Mouse (Mus musculus) heart, postnatal 0 days (tissue): ENCODE measurements around the gene Ush2a. TPM values are rescaled to one million over a fixed set of nuclear protein-coding genes. Genes with fewer than 3 reads are reported as not detected.

Experiments used
- ATAC-seq: fragments of 200-750 bp; cut with Nextera tagmentation; 2 replicates; pipeline ENCODE4 v1.8.0; 2017; ENCODE audit warnings: low read depth, moderate number of reproducible peaks, moderate library complexity; ENCODE audit not compliant: insufficient read depth
- DNase-seq: peaks from one replicate; pipeline ENCODE4 v3.0.0-alpha.2; 2016; ENCODE audit warnings: low spot score
- H3K27ac ChIP-seq: fragments of 300-500 bp; sonication (generic); 2 replicates; pipeline ENCODE4 v1.5.1; 2014; ENCODE audit warnings: low read depth, mild to moderate bottlenecking
- H3K27me3 ChIP-seq: fragments of 300-500 bp; sonication (generic); 2 replicates; pipeline ENCODE4 v1.6.1; 2014; ENCODE audit warnings: low read length, mixed read lengths; ENCODE audit not compliant: control insufficient read depth, insufficient read depth
- H3K36me3 ChIP-seq: fragments of 300-500 bp; sonication (generic); replicated peaks from 2 replicates; pipeline ENCODE4 v1.6.1; 2014; ENCODE audit warnings: low read length, mixed read lengths; ENCODE audit not compliant: control insufficient read depth, insufficient read depth
- H3K4me1 ChIP-seq: fragments of 300-500 bp; sonication (generic); 2 replicates; pipeline ENCODE4 v1.6.1; 2014; ENCODE audit warnings: antibody characterized with exemption; ENCODE audit not compliant: control insufficient read depth, insufficient read depth
- H3K4me2 ChIP-seq: fragments of 300-500 bp; sonication (generic); 2 replicates; pipeline ENCODE4 v1.6.1; 2014; ENCODE audit warnings: low read depth, mild to moderate bottlenecking, low read length, moderate library complexity
- H3K4me3 ChIP-seq: fragments of 300-500 bp; sonication (generic); 2 replicates; pipeline ENCODE4 v1.5.1; 2014; ENCODE audit warnings: low read depth, low read length
- H3K9ac ChIP-seq: fragments of 300-500 bp; sonication (generic); replicated peaks from 2 replicates; pipeline ENCODE4 v1.6.1; 2014; ENCODE audit warnings: low read depth, low read length, mixed read lengths
- H3K9me3 ChIP-seq: fragments of 300-500 bp; sonication (generic); replicated peaks from 2 replicates; pipeline ENCODE4 v1.6.1; 2016; ENCODE audit warnings: low read length; ENCODE audit not compliant: control insufficient read depth
- CTCF ChIP-seq: IDR thresholded peaks from 2 replicates; pipeline ENCODE4 v1.5.1; 2016; ENCODE audit warnings: antibody characterized with exemption, control low read depth, low read depth
- EP300 ChIP-seq: IDR thresholded peaks from 2 replicates; pipeline ENCODE4 v1.6.1; 2016; ENCODE audit warnings: antibody characterized with exemption, low read depth
- WGBS: fragments of 180-500 bp; shearing (Covaris S2); extraction: QIAGEN DNeasy Blood & Tissue Kit; methylation state at CpG from one replicate; pipeline ENCODE4 v1.1.7; 2014; 5-methylcytosine and 5-hydroxymethylcytosine counted together
- polyA plus RNA-seq: library from polyadenylated mRNA; unstranded; fragments of >200 nt; fragmentation: Nextera tagmentation; extraction: Ambion mirVana; gene quantifications from 2 replicates; pipeline ENCODE4 v1.2.1, GENCODE M21; 2015
- total RNA-seq: library from RNA; depleted of rRNA; stranded (reverse); fragments of >200 nt; gene quantifications from 2 replicates; pipeline ENCODE4 v1.2.3, GENCODE M21; 2014; ENCODE audit warnings: low replicate concordance

Gene Ush2a
- total and polyA plus RNA-seq, 2 experiments from 2014 or later = 0.11 TPM; not detected in 1

DNA sequence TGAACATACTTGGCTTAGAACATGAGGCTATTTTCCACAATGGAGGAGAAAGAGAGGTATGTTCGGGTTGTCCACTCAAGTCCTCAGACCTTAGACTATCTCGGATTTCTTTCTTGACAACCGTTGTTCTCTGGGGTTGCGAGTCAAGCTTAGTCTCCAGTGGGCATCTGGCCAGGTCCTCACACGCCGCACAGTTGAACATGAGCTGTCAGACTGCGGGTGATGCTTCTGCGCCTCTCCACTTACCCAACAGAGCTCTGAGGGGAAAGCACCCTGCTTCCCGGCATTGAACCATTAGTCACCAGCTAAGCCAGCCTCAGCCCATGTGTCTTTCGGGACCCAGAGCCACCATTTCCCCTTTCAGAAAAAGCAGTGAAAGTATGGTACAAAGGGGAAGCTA lies 20.1 kb upstream of the Ush2a start:
- Histone ChIP-seq H3K4me3 (no peak overlapping the region), H3K27me3 (no peaks in the 10 kb centered on the region), H3K27ac (no peak overlapping the region), H3K9ac (no peak overlapping the region), H3K36me3 (no peaks in the 10 kb centered on the region), H3K4me2 (no peak overlapping the region), H3K4me1 (no peaks in the 10 kb centered on the region), H3K9me3 (no peaks in the 10 kb centered on the region)
- TF ChIP-seq EP300 (no peak), CTCF (no peak)
- DNase-seq (no peak), ATAC-seq (no peak)
- WGBS = 68% methylated on average over 10 of the region's 10 CpGs

DNA sequence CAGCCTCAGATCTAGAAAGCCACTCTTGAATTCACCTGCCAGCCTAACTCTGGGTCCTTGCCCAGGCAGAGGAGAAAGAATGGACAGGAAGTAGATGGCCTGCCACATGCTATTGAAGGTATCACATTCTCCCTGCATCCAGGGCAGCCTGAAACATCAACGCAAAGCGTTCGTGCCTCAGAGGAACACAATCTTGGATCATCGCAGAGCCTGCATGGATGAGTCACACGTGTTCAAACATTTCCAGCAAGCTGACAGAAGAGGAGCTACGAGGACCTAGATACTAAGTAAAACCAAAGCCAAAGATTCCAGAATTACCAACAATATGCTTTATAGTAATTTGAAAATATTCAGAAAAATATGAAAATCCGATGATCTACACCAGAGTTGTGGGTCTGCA lies 4.3 kb upstream of the Ush2a start:
- Histone ChIP-seq H3K9ac (no peak overlapping the region), H3K36me3 (no peaks in the 10 kb centered on the region), H3K4me1 (no peaks in the 10 kb centered on the region), H3K27ac (no peak overlapping the region), H3K4me3 (no peak overlapping the region), H3K27me3 (no peaks in the 10 kb centered on the region), H3K4me2 (no peak overlapping the region), H3K9me3 (no peaks in the 10 kb centered on the region)
- TF ChIP-seq CTCF = no peak
- TF ChIP-seq EP300 = no peak
- WGBS = 78% methylated on average over 7 of the region's 7 CpGs
- ATAC-seq = no peak
- DNase-seq = no peak

DNA sequence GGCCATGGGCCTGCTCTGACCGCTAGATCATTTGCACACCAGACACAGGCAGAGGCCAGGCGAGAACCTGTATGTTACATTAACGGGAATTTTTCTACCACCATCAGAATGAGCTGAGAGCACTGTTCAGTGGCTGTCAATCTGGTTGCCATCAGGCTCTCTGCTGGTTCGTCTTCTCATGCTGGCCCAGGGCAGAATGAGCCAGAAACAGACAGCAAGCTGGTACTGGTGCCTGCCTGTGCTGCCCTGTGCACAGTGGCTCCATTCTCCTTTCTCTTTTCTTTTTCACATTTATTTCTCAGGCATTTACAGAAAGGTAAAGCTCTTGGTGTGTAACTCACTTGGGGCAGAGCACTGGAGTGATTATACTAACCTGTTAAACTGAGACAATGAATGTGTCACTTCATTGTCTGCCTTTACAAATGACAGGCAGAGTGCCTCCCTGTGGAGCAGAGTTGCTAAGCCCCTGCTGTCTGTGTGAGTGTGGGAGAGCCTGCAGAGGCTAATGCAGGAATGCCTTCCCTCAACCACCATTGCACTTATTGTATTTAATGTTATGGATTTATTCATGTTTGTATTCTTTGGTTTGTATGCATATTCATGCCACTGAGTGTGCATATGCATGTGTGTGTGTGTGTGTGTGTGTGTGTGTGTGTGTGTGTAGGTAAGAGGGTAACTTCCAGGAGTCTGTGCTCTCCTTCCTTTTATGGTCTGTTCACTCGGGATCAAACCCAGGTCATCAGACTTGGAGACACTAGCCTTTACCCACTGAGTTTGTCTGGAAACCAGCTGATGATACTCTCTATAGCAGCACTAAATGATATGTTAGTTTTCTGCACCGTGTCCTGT lies 1.3 kb upstream of the Ush2a start:
- DNase-seq (no peak), ATAC-seq (no peak)
- Histone ChIP-seq H3K4me1 (no peaks in the 10 kb centered on the region), H3K27ac (no peak overlapping the region), H3K27me3 (no peaks in the 10 kb centered on the region), H3K9ac (no peak overlapping the region), H3K4me3 (no peak overlapping the region), H3K4me2 (no peak overlapping the region), H3K9me3 (no peaks in the 10 kb centered on the region), H3K36me3 (no peaks in the 10 kb centered on the region)
- 69% methylated on average over 6 of the region's 6 CpGs for WGBS
- no peak for TF ChIP-seq EP300
- peak; percentile 16; the same call in 1 of the 2 replicates for TF ChIP-seq CTCF

DNA sequence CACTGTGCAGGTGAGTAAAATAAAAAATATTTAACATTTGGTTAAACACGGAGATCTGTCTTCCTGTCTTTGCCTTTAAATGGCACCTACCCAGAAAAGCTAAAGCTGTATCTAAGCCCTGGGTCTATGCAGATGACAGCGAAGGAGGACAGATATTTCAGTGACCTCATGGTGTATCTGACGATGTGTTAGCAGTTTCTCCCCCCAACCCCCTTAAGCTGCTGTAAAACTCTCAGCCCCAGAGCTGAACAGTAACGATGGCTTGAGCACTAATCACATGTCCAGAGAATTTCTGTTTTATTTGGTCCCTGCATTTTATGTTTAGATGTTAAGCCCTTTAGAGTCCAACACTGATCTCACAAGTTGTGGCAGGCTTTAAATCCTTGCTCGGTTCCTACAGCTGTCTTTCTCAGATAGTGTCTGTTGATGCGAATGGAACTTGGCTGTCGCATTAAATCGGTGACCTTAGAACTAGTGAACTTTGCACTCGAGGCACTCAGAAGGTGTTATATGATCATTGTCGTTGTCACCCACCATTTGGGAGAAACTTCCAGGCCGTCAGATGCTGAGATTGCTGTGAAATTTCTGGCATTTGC lies 5.4 kb downstream of the Ush2a start:
- Histone ChIP-seq H3K4me3 (no peak overlapping the region), H3K27ac (no peak overlapping the region), H3K4me1 (no peaks in the 10 kb centered on the region), H3K27me3 (no peaks in the 10 kb centered on the region), H3K4me2 (no peak overlapping the region), H3K9me3 (no peaks in the 10 kb centered on the region), H3K36me3 (no peaks in the 10 kb centered on the region), H3K9ac (no peak overlapping the region)
- ATAC-seq (no peak), DNase-seq (no peak)
- WGBS = 24% methylated on average over 11 of the region's 11 CpGs
- TF ChIP-seq EP300 (no peak), CTCF (no peak)

DNA sequence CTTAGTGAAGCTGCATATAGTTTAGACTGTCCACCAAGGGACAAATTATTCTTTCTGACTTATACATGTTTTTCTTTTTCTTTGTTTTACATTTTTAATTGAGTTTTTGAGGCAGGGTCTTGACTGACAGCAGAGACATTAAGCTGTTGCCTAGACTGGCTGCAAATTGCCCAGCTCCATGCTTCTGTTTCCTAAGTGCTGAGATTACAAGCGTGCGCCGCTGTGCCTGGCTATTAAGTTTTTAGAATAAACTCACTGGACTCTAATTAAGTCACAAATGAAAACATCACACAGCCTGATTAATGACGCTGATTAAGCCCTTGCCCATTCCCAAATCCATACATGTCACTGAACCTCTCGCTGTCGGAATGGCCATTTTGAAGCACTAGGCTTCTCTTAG lies 7.2 kb downstream of the Ush2a start:
- ATAC-seq (no peak), DNase-seq (no peak)
- Histone ChIP-seq H3K36me3 (no peaks in the 10 kb centered on the region), H3K4me3 (no peak overlapping the region), H3K27me3 (no peaks in the 10 kb centered on the region), H3K4me2 (no peak overlapping the region), H3K27ac (no peak overlapping the region), H3K9ac (no peak overlapping the region), H3K9me3 (no peaks in the 10 kb centered on the region), H3K4me1 (no peaks in the 10 kb centered on the region)
- 90% methylated on average over 6 of the region's 6 CpGs for WGBS
- TF ChIP-seq CTCF (no peak), EP300 (no peak)

DNA sequence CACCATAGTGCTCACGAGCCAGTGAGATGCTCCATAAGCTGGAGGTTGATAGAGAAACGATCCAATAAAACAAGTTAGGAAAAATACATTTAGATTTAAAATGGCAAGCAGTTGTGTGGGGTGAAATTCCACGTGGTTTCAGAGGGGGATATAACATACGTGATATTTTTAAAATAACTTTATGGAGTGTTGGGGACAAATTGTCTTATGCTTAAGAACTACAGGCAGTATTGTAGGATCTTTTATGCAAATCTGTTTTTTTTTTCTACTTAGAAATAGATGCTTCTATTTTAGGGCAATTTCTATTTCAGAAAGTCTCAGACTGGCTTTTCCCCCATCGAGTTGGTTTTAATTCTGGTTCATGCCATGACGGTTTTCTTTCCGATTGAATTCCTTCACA lies 51.5 kb downstream of the Ush2a start:
- Histone ChIP-seq H3K9me3 (no peaks in the 10 kb centered on the region), H3K9ac (no peak overlapping the region), H3K4me1 (no peaks in the 10 kb centered on the region), H3K4me3 (no peak overlapping the region), H3K36me3 (no peaks in the 10 kb centered on the region), H3K4me2 (no peak overlapping the region), H3K27me3 (no peaks in the 10 kb centered on the region), H3K27ac (no peak overlapping the region)
- TF ChIP-seq CTCF (no peak), EP300 (no peak)
- WGBS = 80% methylated on average over 7 of the region's 7 CpGs
- DNase-seq (no peak), ATAC-seq (no peak)
